Mouse (Mus musculus): Measurements from ENCODE around the gene Gipc2. TPM values are rescaled to one million over a fixed set of nuclear protein-coding genes. Genes with fewer than 3 reads are reported as not detected.
"Not testable (repeated sequence)": the region's sequence is repeated elsewhere in the genome, so short reads cannot be mapped to it uniquely, and the experiment has no call there.

Gipc2 gene
- polyA plus RNA-seq, 1 experiment from 2014 or later, result 12.3 TPM

- Histone ChIP-seq H3K4me3 (ENCODE audit: low read length) (no peak overlapping the region), H3K36me3 (ENCODE audit: control insufficient read depth, insufficient read depth, low read length) (no peaks in the 10 kb centered on the region), H3K4me1 (replicated peaks; ENCODE audit: control insufficient read depth, insufficient read depth, low read length) (no peaks in the 10 kb centered on the region), H3K27me3 (ENCODE audit: control insufficient read depth, insufficient read depth, low read depth, low read length) (no peaks in the 10 kb centered on the region), H3K9ac (ENCODE audit: low read length) (no peak overlapping the region), H3K27ac (ENCODE audit: low read length) (no peak overlapping the region), H3K4me2 (ENCODE audit: low read depth, low read length) (no peak overlapping the region), H3K9me3 (ENCODE audit: control insufficient read depth, low read length) (no peaks in the 10 kb centered on the region)
- no peak for ATAC-seq (ENCODE audit: low read depth)
- WGBS, result 50% methylated on average over 9 of the region's 9 CpGs
These were observed 32.4 kb downstream of the Gipc2 start for GRCm38 (mm10) chr3:152133621-152134020.

DNA sequence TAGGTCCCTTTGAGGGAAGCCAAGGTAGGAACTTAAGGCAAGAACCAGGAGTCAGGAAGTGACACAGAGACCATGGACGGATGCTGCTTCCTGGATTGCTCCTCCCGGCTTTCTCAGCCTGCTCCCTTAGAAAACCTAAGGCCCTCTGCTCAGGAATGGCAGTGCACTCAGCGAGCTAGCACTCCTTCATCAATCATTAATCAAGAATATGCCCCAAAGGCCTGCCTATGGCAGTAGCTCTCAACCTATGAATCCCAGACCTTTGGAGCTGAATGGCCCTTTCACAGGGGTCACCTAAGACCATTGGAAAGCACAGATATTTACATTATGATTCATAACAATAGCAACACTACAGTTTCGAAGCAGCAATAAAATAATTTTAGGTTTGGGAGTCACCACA, 35.1 kb downstream of the Gipc2 start:
- Histone ChIP-seq H3K27ac (ENCODE audit: low read length) (no peak overlapping the region), H3K36me3 (ENCODE audit: control insufficient read depth, insufficient read depth, low read length) (no peaks in the 10 kb centered on the region), H3K4me2 (ENCODE audit: low read depth, low read length) (no peak overlapping the region), H3K4me1 (replicated peaks; ENCODE audit: control insufficient read depth, insufficient read depth, low read length) (no peaks in the 10 kb centered on the region), H3K9ac (ENCODE audit: low read length) (no peak overlapping the region), H3K9me3 (ENCODE audit: control insufficient read depth, low read length) (no peaks in the 10 kb centered on the region), H3K4me3 (ENCODE audit: low read length) (no peak overlapping the region), H3K27me3 (ENCODE audit: control insufficient read depth, insufficient read depth, low read depth, low read length) (no peaks in the 10 kb centered on the region)
- WGBS, result 54% methylated on average over 4 of the region's 4 CpGs
- ATAC-seq (ENCODE audit: low read depth), result no peak

DNA sequence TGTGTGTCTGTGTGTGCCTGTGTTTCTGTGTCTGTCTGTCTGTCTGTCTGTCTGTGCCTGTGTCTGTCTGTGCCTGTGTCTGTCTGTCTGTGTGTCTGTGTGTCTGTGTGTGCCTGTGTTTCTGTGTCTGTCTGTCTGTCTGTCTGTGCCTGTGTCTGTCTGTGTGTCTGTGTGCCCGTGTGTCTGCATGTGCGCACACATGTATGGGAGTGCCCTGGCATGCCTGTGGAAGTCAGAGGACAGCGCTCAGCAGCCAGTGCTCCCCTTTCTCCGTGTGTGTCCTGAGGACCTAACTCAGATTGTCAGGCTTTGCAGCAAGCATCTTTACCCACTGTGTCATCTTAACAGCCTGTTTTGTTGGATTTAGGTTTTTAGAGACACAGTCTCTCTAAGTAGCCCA, 36.6 kb downstream of the Gipc2 start:
- not testable (repeated sequence) for H3K4me3 ChIP-seq (ENCODE audit: low read length)
- WGBS, result 82% methylated on average over 4 of the region's 4 CpGs

DNA sequence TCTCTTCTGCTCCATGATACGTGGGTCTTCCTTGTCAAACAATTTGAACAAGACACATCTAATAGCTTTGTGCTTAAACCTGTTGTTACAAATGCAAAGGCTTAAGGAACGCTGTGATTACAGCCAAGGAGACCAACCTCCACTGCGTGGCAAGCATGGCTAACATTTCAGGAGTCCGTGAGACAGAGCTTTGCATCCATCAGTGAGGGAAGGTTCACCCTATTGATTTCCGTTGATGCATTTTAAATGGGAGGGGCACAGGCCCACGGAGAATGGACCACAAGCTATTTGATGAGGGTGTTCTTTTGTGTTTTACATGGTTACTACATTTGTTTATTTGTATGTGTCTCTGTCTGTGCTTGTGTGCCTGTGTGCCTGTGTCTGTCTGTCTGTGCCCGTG, 37.4 kb downstream of the Gipc2 start:
- WGBS, result 74% methylated on average over 7 of the region's 7 CpGs

More for the DNA sequence above, 36.6 kb downstream of the Gipc2 start:
- not testable (repeated sequence) for ATAC-seq (ENCODE audit: low read depth); H3K36me3 ChIP-seq (ENCODE audit: control insufficient read depth, insufficient read depth, low read length); H3K9ac ChIP-seq (ENCODE audit: low read length); H3K9me3 ChIP-seq (ENCODE audit: control insufficient read depth, low read length); H3K4me1 ChIP-seq (replicated peaks; ENCODE audit: control insufficient read depth, insufficient read depth, low read length); H3K27me3 ChIP-seq (ENCODE audit: control insufficient read depth, insufficient read depth, low read depth, low read length); H3K27ac ChIP-seq (ENCODE audit: low read length); H3K4me2 ChIP-seq (ENCODE audit: low read depth, low read length)

GRCm38 (mm10) chr3:152127144-152127543, 38.9 kb downstream of the Gipc2 start:
- H3K27ac ChIP-seq (ENCODE audit: low read length), result no peak overlapping the region
- H3K27me3 ChIP-seq (ENCODE audit: control insufficient read depth, insufficient read depth, low read depth, low read length), result no peaks in the 10 kb centered on the region
- no peak overlapping the region for H3K4me2 ChIP-seq (ENCODE audit: low read depth, low read length)
- no peak overlapping the region for H3K9ac ChIP-seq (ENCODE audit: low read length)
- ATAC-seq (ENCODE audit: low read depth), result no peak
- H3K36me3 ChIP-seq (ENCODE audit: control insufficient read depth, insufficient read depth, low read length), result no peaks in the 10 kb centered on the region
- H3K4me1 ChIP-seq (replicated peaks; ENCODE audit: control insufficient read depth, insufficient read depth, low read length), result peaks cover 8% of the 10 kb centered on the region
- no peaks in the 10 kb centered on the region for H3K9me3 ChIP-seq (ENCODE audit: control insufficient read depth, low read length)
- no peak overlapping the region for H3K4me3 ChIP-seq (ENCODE audit: low read length)
- WGBS, result 63% methylated on average over 7 of the region's 7 CpGs

More for the DNA sequence above, 37.4 kb downstream of the Gipc2 start:
- Histone ChIP-seq H3K27me3 (ENCODE audit: control insufficient read depth, insufficient read depth, low read depth, low read length) (no peaks in the 10 kb centered on the region), H3K4me1 (replicated peaks; ENCODE audit: control insufficient read depth, insufficient read depth, low read length) (no peaks in the 10 kb centered on the region), H3K27ac (ENCODE audit: low read length) (no peak overlapping the region), H3K4me3 (ENCODE audit: low read length) (no peak overlapping the region), H3K9me3 (ENCODE audit: control insufficient read depth, low read length) (no peaks in the 10 kb centered on the region), H3K9ac (ENCODE audit: low read length) (no peak overlapping the region), H3K4me2 (ENCODE audit: low read depth, low read length) (no peak overlapping the region), H3K36me3 (ENCODE audit: control insufficient read depth, insufficient read depth, low read length) (no peaks in the 10 kb centered on the region)
- ATAC-seq (ENCODE audit: low read depth), result no peak

DNA sequence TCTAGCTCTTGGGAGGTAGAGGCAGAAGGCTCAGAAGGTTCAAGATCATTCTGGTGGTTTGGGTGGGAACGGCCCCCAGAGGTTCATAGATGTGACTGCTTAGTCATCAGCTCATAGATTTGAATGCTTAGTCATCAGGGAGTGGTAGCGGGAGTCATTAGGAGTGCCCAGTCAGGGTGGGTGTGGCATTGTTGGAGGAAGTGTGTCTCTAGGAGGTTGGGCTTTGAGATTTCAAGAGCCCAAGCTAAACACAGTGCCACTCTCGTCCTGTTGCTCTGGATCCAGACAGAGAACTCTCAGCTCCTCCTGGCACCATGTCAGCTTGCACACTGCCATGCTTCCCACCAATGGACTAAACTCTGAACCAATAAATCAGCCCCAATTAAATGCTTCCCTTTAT, 43.3 kb downstream of the Gipc2 start:
- H3K36me3 ChIP-seq (ENCODE audit: control insufficient read depth, insufficient read depth, low read length), result no peaks in the 10 kb centered on the region
- H3K27ac ChIP-seq (ENCODE audit: low read length), result peak overlapping the region; percentile 88
- H3K4me1 ChIP-seq (replicated peaks; ENCODE audit: control insufficient read depth, insufficient read depth, low read length), result peaks cover 19% of the 10 kb centered on the region
- no peak overlapping the region for H3K4me3 ChIP-seq (ENCODE audit: low read length)
- no peaks in the 10 kb centered on the region for H3K9me3 ChIP-seq (ENCODE audit: control insufficient read depth, low read length)
- WGBS, result 48% methylated on average over 3 of the region's 3 CpGs
- no peak overlapping the region for H3K9ac ChIP-seq (ENCODE audit: low read length)
- H3K4me2 ChIP-seq (ENCODE audit: low read depth, low read length), result peak overlapping the region; percentile 37
- ATAC-seq (ENCODE audit: low read depth), result peak; percentile 80
- no peaks in the 10 kb centered on the region for H3K27me3 ChIP-seq (ENCODE audit: control insufficient read depth, insufficient read depth, low read depth, low read length)

DNA sequence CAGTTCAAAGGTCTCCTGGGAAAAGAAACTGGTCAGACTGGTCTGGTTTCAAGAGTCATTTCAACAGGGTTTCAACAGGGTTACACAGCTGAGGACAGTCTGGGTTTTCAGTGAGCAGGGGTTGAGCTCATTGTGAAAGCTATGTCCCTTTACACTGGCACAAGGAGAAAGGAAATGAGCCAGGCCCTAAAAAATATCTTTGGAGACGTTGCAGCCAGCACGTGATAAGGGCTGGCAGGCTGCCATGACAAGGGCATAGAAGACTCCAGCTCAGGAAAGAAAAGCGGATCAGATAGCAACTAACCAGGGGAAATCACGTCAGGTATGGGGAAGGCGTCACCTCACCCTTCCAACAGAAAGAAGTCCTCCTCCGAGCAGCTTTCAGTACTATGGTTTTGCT, 43.9 kb downstream of the Gipc2 start:
- peaks cover 19% of the 10 kb centered on the region for H3K4me1 ChIP-seq (replicated peaks; ENCODE audit: control insufficient read depth, insufficient read depth, low read length)
- H3K4me2 ChIP-seq (ENCODE audit: low read depth, low read length), result peak overlapping the region; percentile 37
- H3K4me3 ChIP-seq (ENCODE audit: low read length), result no peak overlapping the region
- peak overlapping the region; percentile 88 for H3K27ac ChIP-seq (ENCODE audit: low read length)
- peak overlapping the region; percentile 22; the same call in 1 of the 2 replicates for H3K9ac ChIP-seq (ENCODE audit: low read length)
- H3K27me3 ChIP-seq (ENCODE audit: control insufficient read depth, insufficient read depth, low read depth, low read length), result no peaks in the 10 kb centered on the region
- peak; percentile 91 for ATAC-seq (ENCODE audit: low read depth)
- no peaks in the 10 kb centered on the region for H3K9me3 ChIP-seq (ENCODE audit: control insufficient read depth, low read length)
- no peaks in the 10 kb centered on the region for H3K36me3 ChIP-seq (ENCODE audit: control insufficient read depth, insufficient read depth, low read length)
- 17% methylated on average over 6 of the region's 6 CpGs for WGBS

- Histone ChIP-seq H3K4me3 (ENCODE audit: low read length) (no peak overlapping the region), H3K27me3 (ENCODE audit: control insufficient read depth, insufficient read depth, low read depth, low read length) (no peaks in the 10 kb centered on the region), H3K27ac (ENCODE audit: low read length) (peak overlapping the region; percentile 88), H3K9ac (ENCODE audit: low read length) (peak overlapping the region; percentile 22; the same call in 1 of the 2 replicates), H3K9me3 (ENCODE audit: control insufficient read depth, low read length) (no peaks in the 10 kb centered on the region), H3K36me3 (ENCODE audit: control insufficient read depth, insufficient read depth, low read length) (no peaks in the 10 kb centered on the region), H3K4me1 (replicated peaks; ENCODE audit: control insufficient read depth, insufficient read depth, low read length) (peaks cover 19% of the 10 kb centered on the region), H3K4me2 (ENCODE audit: low read depth, low read length) (no peak overlapping the region)
- ATAC-seq (ENCODE audit: low read depth), result 0 out of 2 replicates have a peak, but pooled peaks have one; percentile 29
- WGBS, result 52% methylated on average over 11 of the region's 11 CpGs
These were observed 44.6 kb downstream of the Gipc2 start for GRCm38 (mm10) chr3:152121169-152122009.

DNA sequence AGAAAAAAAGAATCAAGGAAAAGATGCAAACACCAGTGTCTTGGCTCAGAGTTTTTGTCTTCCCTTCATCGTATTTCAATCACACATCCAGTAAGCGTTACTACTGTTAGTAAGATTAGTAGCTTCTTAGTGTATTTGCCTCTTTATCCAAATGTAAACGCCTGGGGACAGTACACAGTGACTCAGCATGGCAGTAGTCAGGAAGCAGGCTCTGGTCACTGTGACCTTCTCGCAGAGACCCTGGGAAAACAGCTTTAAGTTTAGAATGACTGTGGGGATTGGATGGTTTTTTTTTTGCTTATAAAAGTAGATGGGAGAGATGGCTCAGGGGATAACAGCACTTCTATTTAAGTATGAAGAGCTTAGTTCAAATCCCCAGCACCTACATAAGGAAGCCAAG, 46.0 kb downstream of the Gipc2 start:
- 31% methylated on average over 4 of the region's 4 CpGs for WGBS
- no peak for ATAC-seq (ENCODE audit: low read depth)
- no peak overlapping the region for H3K4me3 ChIP-seq (ENCODE audit: low read length)
- H3K27me3 ChIP-seq (ENCODE audit: control insufficient read depth, insufficient read depth, low read depth, low read length), result no peaks in the 10 kb centered on the region
- no peak overlapping the region for H3K27ac ChIP-seq (ENCODE audit: low read length)
- H3K36me3 ChIP-seq (ENCODE audit: control insufficient read depth, insufficient read depth, low read length), result no peaks in the 10 kb centered on the region
- H3K9ac ChIP-seq (ENCODE audit: low read length), result no peak overlapping the region
- H3K4me1 ChIP-seq (replicated peaks; ENCODE audit: control insufficient read depth, insufficient read depth, low read length), result peaks cover 19% of the 10 kb centered on the region
- H3K9me3 ChIP-seq (ENCODE audit: control insufficient read depth, low read length), result no peaks in the 10 kb centered on the region
- H3K4me2 ChIP-seq (ENCODE audit: low read depth, low read length), result no peak overlapping the region

All from lung, embryonic 16.5 days (tissue).